Mouse (Mus musculus) embryo, embryonic 10.5 days (tissue): ENCODE data around the gene Inhba.

Experiments
- DNase-seq: peaks from one replicate; pipeline ENCODE4 v3.0.0-alpha.2; 2015; ENCODE audit warnings: low spot score

Inhba gene

DNA sequence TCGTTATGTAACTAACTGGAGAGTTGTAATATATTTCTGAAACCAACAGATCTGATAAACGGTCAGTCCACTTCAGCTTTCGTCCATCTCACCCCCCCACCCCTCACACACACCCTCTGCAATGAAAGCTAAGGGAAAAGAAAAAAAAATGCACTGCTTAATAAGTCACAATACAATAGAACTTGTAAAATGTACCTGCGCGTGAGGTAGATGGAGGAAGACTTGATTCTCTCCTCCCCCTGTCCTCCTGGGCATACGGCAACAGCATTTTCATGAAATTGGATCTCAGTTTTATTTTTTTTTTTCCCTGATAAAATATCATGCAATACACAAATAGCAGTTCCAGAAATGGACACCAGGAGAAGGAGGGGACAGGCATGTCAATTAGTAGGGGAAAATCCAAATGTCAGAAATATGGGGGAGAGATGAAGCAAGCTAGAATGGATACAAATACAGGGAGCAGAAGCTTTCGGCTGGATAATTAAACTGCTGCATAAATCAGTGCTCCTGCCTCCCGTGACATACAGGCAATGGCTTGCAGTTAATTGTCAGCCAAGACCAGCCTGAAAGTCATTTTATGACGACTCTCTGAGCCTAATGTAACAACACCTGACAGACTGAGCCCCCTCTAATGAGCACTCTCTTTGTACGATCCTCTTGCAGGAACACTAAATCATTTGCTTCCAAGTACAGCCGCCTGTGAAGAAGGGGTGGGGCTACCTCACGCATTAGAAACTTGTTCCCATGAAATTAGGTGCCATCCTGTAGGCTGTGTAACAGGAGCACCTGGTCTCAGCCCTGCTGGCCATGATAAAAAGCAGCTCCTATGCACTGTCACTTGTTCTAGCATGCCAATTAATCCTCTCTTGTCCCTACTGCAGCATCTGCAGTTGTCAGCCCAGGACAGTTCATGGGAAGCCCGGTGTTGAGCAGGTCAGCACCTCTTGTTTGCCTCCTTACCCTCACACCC lies 11.7 kb downstream of the Inhba start:
- DNase-seq: no peak

DNA sequence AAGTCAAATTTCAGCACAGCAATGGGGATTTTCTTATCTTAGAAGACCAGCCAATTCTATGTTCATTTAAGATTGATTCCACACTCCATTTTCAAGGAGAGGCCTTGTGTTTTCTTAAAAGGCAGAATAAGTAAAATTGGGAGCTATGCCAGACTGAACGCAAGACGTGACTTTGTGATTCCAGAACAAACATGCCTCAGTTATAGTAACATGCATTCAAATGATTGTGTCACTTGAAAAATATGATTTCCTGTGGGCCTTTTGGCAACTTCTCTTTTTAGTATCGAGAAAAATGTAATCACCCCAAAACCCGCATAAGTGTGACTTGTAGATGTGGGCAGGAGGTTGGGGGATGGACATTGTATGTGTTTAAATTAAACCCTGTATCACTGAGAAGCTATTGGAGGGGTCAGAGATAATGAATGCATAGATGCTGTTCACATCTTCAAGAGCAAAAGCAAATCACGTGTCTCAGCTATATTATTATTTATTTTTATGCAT lies 19.0 kb downstream of the Inhba start:
- DNase-seq: no peak

DNA sequence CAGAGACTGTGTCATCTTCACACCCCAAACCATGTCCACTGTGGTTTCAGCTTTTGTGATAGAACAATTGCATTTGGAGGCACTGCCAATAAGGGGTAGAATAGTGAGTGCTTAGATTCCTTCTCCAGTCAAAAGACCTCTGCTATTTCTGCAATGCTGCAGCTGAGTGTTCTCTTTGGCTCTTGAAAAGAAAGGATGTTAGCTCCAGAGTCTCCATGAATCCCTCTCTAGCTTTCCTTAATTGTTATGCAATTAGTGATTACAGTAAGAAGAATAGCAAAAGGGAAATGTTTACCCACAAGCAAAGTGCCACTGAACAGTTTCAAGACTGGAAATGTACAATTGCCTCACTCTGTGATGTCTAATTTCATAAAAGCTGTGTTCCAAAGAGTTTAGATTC lies 20.8 kb downstream of the Inhba start:
- DNase-seq: no peak

DNA sequence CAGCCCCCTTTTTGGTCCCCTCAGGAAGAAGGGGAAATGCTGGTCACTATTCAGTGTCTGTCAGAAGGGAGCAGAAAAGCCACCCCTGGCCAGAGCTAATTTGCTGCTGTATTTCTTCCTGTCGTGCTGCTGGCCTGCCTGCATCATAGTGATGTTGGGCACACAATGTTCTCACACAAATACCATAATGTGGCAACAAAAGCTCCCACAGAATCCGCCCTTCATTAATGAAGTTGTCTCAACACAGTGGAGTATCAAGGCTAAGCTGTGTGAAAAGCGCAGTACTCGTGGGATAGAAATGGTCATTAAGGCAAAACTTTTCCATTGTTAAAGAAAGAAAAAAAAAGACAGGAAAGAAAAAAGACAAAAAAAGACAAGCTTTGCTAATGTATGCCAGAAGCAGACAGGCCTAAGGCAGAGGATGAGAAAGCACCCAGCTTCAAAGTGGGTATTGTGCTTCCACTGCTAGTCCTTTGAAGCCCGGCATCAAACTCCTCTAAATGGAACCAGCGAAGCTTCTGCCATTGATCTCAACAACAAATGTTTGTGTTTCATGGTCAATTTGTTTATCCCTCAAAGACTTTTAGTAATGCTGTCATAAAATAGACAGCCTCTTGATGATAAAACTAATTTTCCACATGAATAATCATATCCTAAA lies 21.4 kb downstream of the Inhba start:
- DNase-seq: no peak

DNA sequence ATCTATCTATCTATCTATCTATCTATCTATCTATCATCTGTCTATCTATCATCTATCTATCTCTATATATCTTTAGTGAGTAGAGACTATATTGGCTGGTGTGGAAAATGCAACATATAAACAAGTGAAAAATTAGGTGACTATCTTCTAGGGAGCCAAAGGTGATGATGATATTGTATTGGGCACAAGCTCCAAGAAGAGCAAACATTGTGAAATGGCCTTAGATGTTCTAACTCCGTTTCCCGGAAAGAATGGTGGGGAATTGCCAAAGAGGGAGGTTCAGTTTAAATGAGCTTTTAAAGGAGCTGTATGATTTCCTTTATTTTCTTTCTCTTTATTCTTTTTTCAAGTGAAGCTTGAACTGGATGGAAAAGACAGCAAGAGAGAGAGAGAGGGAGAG lies 57.4 kb downstream of the Inhba start:
- no peak for DNase-seq

DNA sequence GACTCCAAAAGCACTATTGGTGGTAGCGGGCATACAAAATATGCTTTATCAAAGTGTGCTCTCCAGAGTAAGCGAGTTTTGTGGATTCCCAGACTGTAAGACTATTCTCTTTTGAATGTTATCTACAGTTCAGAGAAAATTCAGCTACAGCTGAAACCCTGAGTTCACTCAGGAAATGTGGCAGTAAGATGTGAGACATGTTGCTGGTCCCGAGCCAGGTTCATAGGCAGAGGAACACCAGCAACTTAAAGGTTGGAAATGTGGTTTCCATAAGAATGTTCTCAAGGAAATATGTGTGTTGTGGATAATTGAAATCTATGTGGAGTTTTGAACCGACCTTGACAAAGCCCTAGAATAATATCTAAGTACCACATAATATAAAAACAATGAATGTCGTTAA lies 65.6 kb downstream of the Inhba start:
- no peak for DNase-seq

DNA sequence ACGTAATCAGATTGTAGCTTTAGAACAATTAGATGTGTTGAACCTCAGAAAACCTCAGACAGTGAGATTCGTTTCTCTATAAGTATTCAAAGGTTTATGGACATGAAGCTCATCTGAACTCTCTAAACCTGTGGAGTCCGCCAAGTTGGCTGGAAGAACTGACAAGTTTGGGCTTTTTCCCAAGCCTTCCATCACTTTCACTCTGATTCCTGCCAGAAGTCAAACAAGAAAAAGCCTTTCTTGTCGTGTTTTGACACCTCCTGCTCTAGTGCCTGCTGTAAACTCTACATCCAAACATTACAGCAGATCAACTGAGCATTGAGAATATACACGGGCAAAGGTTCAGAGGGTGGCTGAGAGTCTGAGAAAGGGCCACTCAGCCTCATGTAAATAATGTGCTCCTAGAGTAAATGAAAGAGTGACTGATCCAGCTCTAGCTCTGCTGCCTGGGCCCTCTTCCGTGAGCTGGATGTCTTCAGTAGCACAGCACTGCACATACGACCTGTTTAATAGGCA lies 66.6 kb downstream of the Inhba start:
- no peak for DNase-seq

DNA sequence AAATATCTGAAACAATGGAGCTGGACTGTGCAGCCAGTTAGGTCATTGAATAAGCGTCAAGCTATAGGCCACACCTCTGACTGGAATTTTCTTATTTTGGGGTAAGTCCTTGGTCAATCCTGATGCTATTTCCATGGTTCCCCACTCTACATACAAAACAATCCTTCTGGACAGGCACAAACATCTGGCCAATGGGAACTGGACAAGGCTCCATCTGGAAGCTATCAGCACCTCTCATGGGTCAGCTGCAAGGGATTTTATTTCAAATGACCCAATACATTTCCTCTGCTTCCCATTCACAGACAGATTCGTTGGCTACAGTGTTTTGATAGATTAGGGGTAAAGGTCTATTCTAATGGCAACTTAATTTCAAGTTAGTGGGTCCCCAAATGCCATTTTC lies 68.6 kb downstream of the Inhba start:
- DNase-seq: peak; percentile 63
